Mouse (Mus musculus): ENCODE data around the gene Ap2a2. TPM values are rescaled to one million over a fixed set of nuclear protein-coding genes. Genes with fewer than 3 reads are reported as not detected.
A peak's percentile ranks its signal among the peaks of the same experiment; 100 is the strongest.

Ap2a2 gene
- total RNA-seq (2014; rRNA removed) (154 and 187 TPM in 2 replicates), polyA plus RNA-seq (2015; fragmentation: Nextera tagmentation; extraction: Ambion mirVana) (91.5 and 112 TPM in 2 replicates)

DNA sequence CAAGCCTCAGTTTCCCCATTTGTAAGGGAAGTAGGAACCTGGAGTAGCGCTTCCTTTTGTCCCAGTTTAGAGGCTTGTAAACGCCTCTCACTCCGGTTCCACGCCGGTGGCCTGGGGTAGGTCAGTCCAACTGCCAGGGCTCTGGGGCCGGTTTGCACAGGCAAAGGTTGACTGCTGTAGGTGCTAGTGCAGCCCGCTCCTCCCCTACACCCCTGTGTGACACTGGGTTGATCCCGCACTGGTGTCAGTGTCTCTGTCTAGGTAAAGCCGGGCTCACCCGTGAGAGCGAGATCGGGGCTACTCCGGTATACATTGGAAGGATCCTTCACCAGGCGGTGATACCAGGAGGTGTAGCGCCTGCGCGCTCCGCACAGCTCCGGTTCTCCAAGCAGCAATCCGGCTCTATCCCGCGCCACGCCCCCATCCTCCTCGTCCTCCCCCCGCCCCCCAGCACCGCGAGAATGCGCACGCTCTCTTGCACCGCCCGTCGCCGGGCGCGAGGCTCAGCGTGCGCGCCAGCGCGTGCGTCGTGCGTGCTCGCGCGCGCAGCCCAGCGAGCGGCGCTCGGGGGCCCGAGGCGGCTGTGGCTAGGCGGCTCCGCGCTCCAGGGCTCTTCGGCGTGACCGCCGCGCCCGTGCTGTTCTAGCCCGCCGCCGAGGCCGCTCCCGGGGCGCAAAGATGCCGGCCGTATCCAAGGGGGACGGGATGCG lies at the start of gene Ap2a2:
Gene Ap2a2 (plus strand): TSS at position 492 of the 710 bp plus-strand sequence.
- Histone ChIP-seq H3K4me1 (ENCODE audit: insufficient read depth) (peaks cover 11% of the 10 kb centered on the region), H3K9ac (peak within 1 kb of the TSS; percentile 96), H3K27ac (ENCODE audit: low read depth, low read length) (peak within 1 kb of the TSS; percentile 87), H3K9me3 (ENCODE audit: low read length) (no peaks in the 10 kb centered on the region), H3K27me3 (ENCODE audit: insufficient read depth, low read length) (no peaks in the 10 kb centered on the region), H3K4me2 (ENCODE audit: low read depth) (peak within 1 kb of the TSS; percentile 88), H3K36me3 (ENCODE audit: insufficient read depth) (peaks cover 7% of the 10 kb centered on the region; the same call in 1 of the 2 replicates), H3K4me3 (ENCODE audit: low read depth, low read length) (peak within 1 kb of the TSS; percentile 100)
- WGBS: under 1% methylated on average over 72 of the region's 72 CpGs
- TF ChIP-seq CTCF (IDR thresholded peaks at IDR 0.05; ENCODE audit: low read depth): peak; percentile 7; the same call in 1 of the 2 replicates
- DNase-seq: peak; percentile 98
- ATAC-seq: peak; percentile 96

DNA sequence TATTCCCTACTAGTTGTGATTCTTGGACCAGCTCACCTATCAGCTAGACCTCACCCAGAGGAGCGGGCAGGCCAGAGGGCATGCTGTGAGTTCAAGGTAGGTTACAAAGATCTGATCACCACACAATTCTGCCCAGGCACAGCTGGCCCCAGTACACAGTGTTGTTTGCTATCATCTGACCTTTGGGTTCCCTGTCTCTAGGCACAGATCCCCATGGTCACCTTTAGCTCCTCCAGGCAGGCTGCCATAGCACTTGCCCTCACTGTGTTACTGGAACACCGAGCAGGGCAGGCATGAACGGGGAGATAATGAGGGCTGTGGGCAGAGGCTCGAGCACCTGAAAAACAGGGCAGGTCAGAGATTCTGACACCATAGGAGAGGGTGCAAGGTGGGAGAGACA lies 44.3 kb upstream of the Ap2a2 start:
- no peak for ATAC-seq
- Histone ChIP-seq H3K9ac (no peak overlapping the region), H3K9me3 (ENCODE audit: low read length) (no peaks in the 10 kb centered on the region), H3K27ac (ENCODE audit: low read depth, low read length) (no peak overlapping the region), H3K4me1 (ENCODE audit: insufficient read depth) (no peaks in the 10 kb centered on the region), H3K36me3 (ENCODE audit: insufficient read depth) (peaks cover 37% of the 10 kb centered on the region), H3K4me3 (ENCODE audit: low read depth, low read length) (no peak overlapping the region), H3K27me3 (ENCODE audit: insufficient read depth, low read length) (no peaks in the 10 kb centered on the region), H3K4me2 (ENCODE audit: low read depth) (no peak overlapping the region)
- TF ChIP-seq CTCF (IDR thresholded peaks at IDR 0.05; ENCODE audit: low read depth): no peak
- 91% methylated on average over 4 of the region's 4 CpGs for WGBS
- no peak for DNase-seq

DNA sequence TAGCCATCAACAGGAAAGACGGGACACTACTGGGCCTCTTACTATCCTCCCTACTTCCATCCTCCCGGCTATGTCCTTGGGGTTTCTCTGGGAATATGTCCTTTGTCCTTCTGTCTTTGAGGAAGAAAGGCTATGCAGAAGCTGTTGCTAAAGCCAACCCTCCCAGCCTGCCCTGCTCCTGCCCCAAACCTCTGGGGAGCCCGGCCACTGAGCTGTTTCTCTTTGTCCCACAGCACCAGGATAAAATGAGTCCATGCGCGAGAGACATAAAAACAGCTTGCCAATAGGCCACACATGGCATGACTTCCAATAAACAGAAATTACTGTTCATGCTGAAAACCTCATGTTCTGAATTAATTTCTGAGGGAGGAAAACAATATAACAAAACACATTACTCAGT lies 43.7 kb upstream of the Ap2a2 start:
- Histone ChIP-seq H3K36me3 (ENCODE audit: insufficient read depth) (peaks cover 37% of the 10 kb centered on the region), H3K4me3 (ENCODE audit: low read depth, low read length) (no peak overlapping the region), H3K4me2 (ENCODE audit: low read depth) (no peak overlapping the region), H3K27ac (ENCODE audit: low read depth, low read length) (no peak overlapping the region), H3K27me3 (ENCODE audit: insufficient read depth, low read length) (no peaks in the 10 kb centered on the region), H3K9ac (no peak overlapping the region), H3K9me3 (ENCODE audit: low read length) (no peaks in the 10 kb centered on the region), H3K4me1 (ENCODE audit: insufficient read depth) (no peaks in the 10 kb centered on the region)
- ATAC-seq: no peak
- DNase-seq: no peak
- WGBS: 81% methylated on average over 5 of the region's 5 CpGs
- no peak for TF ChIP-seq CTCF (IDR thresholded peaks at IDR 0.05; ENCODE audit: low read depth)

DNA sequence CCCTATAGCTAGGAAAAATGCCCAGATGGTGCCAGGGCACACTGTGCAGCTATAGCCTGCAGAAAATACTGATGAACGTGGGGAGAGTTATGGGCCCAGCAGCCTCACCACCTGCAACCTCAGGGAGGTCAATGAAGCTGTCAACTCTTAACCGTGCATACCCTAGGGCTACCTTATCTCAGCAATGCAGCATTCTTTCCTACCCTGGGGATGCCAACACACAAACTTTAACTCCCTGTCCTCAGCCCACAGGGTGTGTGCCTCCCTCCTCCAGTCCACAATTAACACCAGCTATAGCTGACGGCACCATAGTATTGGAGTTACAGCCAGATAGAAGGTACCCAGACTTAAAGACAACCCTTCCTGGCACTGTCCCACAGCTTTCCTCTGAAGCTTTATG lies 43.0 kb upstream of the Ap2a2 start:
- no peak overlapping the region for H3K4me2 ChIP-seq (ENCODE audit: low read depth)
- no peaks in the 10 kb centered on the region for H3K27me3 ChIP-seq (ENCODE audit: insufficient read depth, low read length)
- H3K9me3 ChIP-seq (ENCODE audit: low read length): no peaks in the 10 kb centered on the region
- H3K36me3 ChIP-seq (ENCODE audit: insufficient read depth): peaks cover 35% of the 10 kb centered on the region
- no peak for TF ChIP-seq CTCF (IDR thresholded peaks at IDR 0.05; ENCODE audit: low read depth)
- no peak for DNase-seq
- no peak for ATAC-seq
- no peak overlapping the region for H3K9ac ChIP-seq
- no peaks in the 10 kb centered on the region for H3K4me1 ChIP-seq (ENCODE audit: insufficient read depth)
- H3K27ac ChIP-seq (ENCODE audit: low read depth, low read length): no peak overlapping the region
- no peak overlapping the region for H3K4me3 ChIP-seq (ENCODE audit: low read depth, low read length)
- WGBS: 82% methylated on average over 3 of the region's 3 CpGs

DNA sequence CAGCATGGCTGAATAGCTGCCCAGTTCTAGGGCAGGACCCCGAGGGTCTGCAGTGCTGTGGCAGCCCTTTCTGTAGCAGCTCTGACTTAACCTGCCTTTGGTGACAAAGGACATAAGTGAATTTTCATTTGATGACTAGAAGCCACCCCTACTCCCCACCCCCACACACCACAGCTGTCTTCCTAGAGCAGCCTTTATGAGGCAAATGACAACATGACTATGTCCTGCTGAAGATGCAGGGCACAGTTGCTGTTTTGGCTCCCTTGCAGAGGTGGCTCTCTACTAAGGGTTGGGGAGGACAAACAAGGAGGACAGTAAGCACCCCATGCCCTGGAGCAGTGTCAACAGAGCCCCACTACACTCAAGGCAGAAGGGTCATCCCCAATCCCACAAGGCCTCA lies 42.2 kb upstream of the Ap2a2 start:
- DNase-seq (no peak), ATAC-seq (no peak)
- no peaks in the 10 kb centered on the region for H3K27me3 ChIP-seq (ENCODE audit: insufficient read depth, low read length)
- peaks cover 35% of the 10 kb centered on the region for H3K36me3 ChIP-seq (ENCODE audit: insufficient read depth)
- no peak overlapping the region for H3K4me3 ChIP-seq (ENCODE audit: low read depth, low read length)
- H3K9me3 ChIP-seq (ENCODE audit: low read length): no peaks in the 10 kb centered on the region
- TF ChIP-seq CTCF (IDR thresholded peaks at IDR 0.05; ENCODE audit: low read depth): no peak
- H3K4me1 ChIP-seq (ENCODE audit: insufficient read depth): no peaks in the 10 kb centered on the region
- H3K4me2 ChIP-seq (ENCODE audit: low read depth): no peak overlapping the region
- 83% methylated on average over 1 of the region's 1 CpGs for WGBS
- no peak overlapping the region for H3K27ac ChIP-seq (ENCODE audit: low read depth, low read length)
- no peak overlapping the region for H3K9ac ChIP-seq

DNA sequence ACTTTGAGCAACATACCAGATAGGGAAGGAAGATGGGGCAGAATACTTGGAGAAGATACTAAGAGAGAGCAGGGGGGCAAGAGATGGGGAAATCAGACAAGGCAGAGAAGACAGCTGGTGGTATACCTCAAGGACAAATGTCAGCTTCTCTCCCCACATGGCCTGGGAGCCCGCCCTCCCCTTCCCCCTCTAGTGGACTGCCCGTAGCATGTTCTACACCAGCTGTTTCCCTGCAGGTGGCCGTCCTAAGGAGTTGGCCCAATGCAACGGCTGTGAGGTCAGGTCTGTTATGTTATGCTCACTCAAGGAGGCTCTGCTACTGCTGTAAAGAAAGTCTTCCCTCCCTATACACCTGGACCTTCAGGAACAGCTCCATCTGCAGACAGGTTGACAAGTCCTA lies 39.0 kb upstream of the Ap2a2 start:
- no peaks in the 10 kb centered on the region for H3K4me1 ChIP-seq (ENCODE audit: insufficient read depth)
- H3K9me3 ChIP-seq (ENCODE audit: low read length): no peaks in the 10 kb centered on the region
- H3K27me3 ChIP-seq (ENCODE audit: insufficient read depth, low read length): no peaks in the 10 kb centered on the region
- DNase-seq (no peak), ATAC-seq (no peak)
- no peak overlapping the region for H3K9ac ChIP-seq
- H3K36me3 ChIP-seq (ENCODE audit: insufficient read depth): peaks cover 30% of the 10 kb centered on the region
- H3K4me2 ChIP-seq (ENCODE audit: low read depth): no peak overlapping the region
- TF ChIP-seq CTCF (IDR thresholded peaks at IDR 0.05; ENCODE audit: low read depth): no peak
- WGBS: 53% methylated on average over 4 of the region's 4 CpGs
- H3K4me3 ChIP-seq (ENCODE audit: low read depth, low read length): no peak overlapping the region
- no peak overlapping the region for H3K27ac ChIP-seq (ENCODE audit: low read depth, low read length)

DNA sequence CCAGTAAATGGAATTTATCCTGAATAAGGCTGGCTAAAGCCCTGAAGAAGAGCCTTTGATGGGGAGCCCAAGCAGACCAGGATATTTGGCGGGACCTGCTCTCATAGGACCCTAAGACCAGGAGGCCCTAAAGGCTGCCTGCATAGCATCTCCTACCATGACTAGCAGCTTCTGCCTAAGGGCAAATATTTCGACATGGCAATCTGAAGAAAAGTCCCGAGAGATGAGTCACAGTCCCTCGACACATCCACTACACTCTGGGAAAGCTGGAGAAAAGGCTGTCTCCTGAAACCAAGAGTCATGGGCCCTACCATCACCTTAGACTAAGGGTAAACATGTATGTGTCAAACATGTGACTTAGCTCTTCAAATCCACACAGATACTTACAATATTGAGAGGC lies 37.7 kb upstream of the Ap2a2 start:
- Histone ChIP-seq H3K4me2 (ENCODE audit: low read depth) (no peak overlapping the region), H3K4me3 (ENCODE audit: low read depth, low read length) (no peak overlapping the region), H3K9me3 (ENCODE audit: low read length) (no peaks in the 10 kb centered on the region), H3K27ac (ENCODE audit: low read depth, low read length) (no peak overlapping the region), H3K36me3 (ENCODE audit: insufficient read depth) (peaks cover 38% of the 10 kb centered on the region), H3K27me3 (ENCODE audit: insufficient read depth, low read length) (no peaks in the 10 kb centered on the region), H3K9ac (no peak overlapping the region), H3K4me1 (ENCODE audit: insufficient read depth) (no peaks in the 10 kb centered on the region)
- WGBS: 95% methylated on average over 4 of the region's 4 CpGs
- no peak for TF ChIP-seq CTCF (IDR thresholded peaks at IDR 0.05; ENCODE audit: low read depth)
- no peak for ATAC-seq
- DNase-seq: no peak

Measured in forebrain, postnatal 0 days (tissue).